Mouse (Mus musculus) urinary bladder, postnatal 10 days (tissue): ENCODE measurements at regions not wholly inside any gene's neighbourhood (a gene's known extent, or its start where the extent isn't known, plus 50 kb on each side); places are given as distances from the start of the nearest gene placed in this dataset.
"Not testable (repeated sequence)": the region's sequence is repeated elsewhere in the genome, so short reads cannot be mapped to it uniquely, and the experiment has no call there.

Experiments used
- DNase-seq: peaks from one replicate; pipeline ENCODE4 v3.0.0; 2022; ENCODE audit warnings: low spot score

- no peak for DNase-seq
These were observed 371.5 kb downstream of the Ets1 start for GRCm38 (mm10) chr9:33007456-33008063.

- DNase-seq, result no peak
These were observed 375.2 kb downstream of the Ets1 start for GRCm38 (mm10) chr9:33011241-33011640.

DNA sequence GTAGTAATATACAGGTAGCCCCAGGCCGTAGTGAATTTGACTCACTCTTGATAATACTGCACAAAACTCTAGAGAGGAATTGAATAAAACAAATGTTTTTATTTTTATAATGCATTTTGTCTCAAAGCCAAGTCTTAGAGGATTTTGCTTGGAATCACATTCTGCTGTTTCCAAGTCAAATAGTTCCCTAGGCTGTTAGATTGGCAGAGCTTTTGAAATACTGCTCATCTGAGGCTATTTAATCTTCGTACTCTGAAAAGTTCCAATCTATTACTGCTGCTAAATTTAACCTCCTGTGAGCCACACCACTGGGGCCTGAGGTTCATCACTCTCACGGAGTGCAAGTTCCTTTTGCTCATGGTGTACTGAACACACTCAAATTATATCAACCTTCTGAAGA, 399.4 kb downstream of the Ets1 start:
- no peak for DNase-seq

DNA sequence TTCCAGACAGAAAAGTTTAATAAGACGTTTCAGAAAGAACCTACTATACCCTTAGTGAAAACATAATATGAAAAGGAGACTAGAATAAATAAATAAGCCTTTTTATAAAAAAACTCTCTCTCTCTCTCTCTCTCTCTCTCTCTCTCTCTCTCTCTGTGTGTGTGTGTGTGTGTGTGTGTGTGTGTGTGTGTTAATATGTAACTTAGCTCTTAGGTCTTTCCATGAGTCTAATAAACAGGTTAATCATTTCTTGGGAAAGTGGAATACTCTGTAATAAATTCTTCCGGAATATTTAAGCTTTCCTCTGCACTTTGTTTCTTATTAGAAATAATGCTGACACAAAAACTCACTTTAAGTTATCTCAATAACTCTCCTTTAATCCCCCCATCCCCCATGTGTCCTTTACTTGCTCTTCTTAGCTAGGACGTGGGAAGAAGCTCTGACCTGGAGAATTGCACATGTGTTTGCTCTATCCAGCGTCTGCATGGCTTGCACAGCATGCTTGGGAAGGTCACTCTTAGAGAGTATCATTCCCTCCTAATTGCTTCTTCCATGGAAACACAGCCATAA, 403.3 kb downstream of the Ets1 start:
- DNase-seq, result no peak

- no peak for DNase-seq
These were observed 414.8 kb downstream of the Ets1 start for GRCm38 (mm10) chr9:33050789-33051188.

- no peak for DNase-seq
These were observed 424.7 kb downstream of the Ets1 start for GRCm38 (mm10) chr9:33060636-33061264.

GRCm38 (mm10) chr9:33062476-33062875, 426.5 kb downstream of the Ets1 start:
- no peak for DNase-seq

GRCm38 (mm10) chr9:33065331-33065730, 429.3 kb downstream of the Ets1 start:
- DNase-seq, result no peak

DNA sequence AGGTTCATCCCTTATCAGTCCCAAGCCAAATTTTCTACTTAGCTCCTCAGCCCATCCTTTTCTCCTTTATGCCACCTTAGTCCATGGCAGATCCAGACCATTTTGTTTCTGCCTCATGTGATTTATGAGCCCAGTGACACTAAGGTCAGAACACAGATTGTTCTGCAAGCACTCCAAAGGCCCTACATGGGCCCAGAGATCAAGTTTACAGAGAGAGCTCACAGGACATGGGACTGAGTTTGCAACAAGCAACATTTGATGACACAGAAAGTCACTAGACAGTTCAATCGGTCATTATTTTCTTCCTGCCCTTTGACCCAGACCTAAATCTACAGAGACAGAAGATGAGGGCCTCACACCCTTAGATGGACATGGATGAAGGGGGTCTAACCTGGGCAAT, 431.5 kb downstream of the Ets1 start:
- DNase-seq, result no peak

DNA sequence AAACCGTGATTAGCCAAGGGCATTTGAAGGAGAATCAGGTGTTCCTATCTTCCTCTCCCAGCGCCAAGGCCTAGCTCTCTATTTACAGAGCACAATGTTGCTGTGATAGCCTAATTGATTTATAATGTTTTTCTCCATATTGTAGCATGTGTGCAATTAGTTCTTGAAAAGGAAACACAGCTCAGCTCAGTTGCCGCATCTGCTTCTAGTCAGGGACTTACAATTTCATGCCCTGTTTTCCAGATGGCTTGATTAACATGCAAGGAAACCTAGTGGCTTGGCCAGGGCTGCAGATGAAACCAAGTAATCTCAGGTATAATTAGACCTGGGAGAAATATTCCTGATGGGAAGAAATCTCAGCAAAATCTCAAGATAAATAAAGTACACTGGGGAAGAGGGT, 434.1 kb downstream of the Ets1 start:
- no peak for DNase-seq

GRCm38 (mm10) chr9:33080271-33080670, 444.2 kb downstream of the Ets1 start:
- no peak for DNase-seq

GRCm38 (mm10) chr9:33080774-33081173, 444.8 kb downstream of the Ets1 start:
- DNase-seq, result no peak

GRCm38 (mm10) chr9:33089977-33090376, 454.0 kb downstream of the Ets1 start:
- DNase-seq, result no peak

- DNase-seq, result no peak
These were observed 455.6 kb downstream of the Ets1 start for GRCm38 (mm10) chr9:33091664-33092063.

GRCm38 (mm10) chr9:33095654-33096053, 459.6 kb downstream of the Ets1 start:
- no peak for DNase-seq

- no peak for DNase-seq
These were observed 465.2 kb downstream of the Ets1 start for GRCm38 (mm10) chr9:33101206-33101605.

GRCm38 (mm10) chr9:33104623-33105074, 468.6 kb downstream of the Ets1 start:
- DNase-seq, result no peak

GRCm38 (mm10) chr9:33123841-33124240, 487.8 kb downstream of the Ets1 start:
- DNase-seq, result no peak

DNA sequence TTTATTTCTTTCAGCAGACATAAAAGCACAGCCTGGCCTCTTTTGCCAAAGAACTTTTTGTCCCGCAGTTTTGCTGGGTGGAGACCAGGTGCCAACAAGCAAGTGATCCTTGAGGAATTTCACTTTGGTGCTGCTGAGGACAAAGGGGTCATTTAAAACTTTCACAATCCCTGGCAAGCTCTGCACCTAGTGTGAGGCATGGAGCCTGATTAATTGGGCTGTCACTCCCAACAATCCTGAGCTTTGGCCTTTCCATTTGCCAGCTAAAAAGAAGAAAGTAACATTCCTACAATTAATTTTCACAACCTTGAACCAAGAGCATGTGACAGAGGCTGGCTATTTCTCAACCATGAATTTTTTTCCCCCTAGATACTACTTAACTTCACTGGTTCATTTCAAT, 516.2 kb downstream of the Ets1 start:
- no peak for DNase-seq

- no peak for DNase-seq
These were observed 532.1 kb downstream of the Ets1 start for GRCm38 (mm10) chr9:33168159-33168558.

DNA sequence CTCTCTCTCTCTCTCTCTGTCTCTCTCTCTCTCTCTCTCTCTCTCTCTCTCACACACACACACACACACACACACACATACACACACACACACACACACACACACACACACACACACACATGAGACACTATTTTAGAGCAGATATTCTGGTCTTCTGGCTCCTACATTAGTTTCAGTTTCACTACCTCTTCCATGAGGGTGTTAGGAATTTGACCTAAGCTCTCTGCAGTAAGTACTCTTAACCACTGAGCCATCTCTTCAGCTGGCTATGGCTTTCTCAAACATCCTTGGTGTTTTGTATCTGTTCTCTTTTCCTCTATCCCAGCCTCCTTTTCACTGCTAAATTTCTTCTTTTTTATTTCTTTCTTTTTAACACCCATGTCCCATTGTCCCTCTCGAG, 533.1 kb downstream of the Ets1 start:
- DNase-seq, result not testable (repeated sequence)

DNA sequence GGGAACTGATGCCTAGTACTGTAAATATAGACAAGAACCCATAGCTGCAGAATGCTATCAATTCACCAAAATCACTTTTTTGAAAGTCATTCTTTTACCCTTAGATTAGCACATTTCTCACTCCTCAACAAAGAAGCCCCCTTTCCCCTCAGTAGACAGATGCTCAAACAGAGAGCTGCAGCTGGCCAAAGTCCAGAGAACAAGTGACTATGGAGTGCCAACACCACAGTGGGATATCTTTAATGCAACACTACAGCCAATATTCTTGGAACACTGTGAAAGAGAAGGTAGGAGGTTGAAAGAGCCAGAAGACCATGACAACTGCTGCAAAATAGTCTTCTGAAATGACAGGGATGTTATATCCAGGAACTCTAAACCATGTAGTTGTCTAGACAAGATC, 544.0 kb downstream of the Ets1 start:
- DNase-seq, result no peak

- no peak for DNase-seq
These were observed 551.2 kb downstream of the Ets1 start for GRCm38 (mm10) chr9:33187187-33187586.

DNA sequence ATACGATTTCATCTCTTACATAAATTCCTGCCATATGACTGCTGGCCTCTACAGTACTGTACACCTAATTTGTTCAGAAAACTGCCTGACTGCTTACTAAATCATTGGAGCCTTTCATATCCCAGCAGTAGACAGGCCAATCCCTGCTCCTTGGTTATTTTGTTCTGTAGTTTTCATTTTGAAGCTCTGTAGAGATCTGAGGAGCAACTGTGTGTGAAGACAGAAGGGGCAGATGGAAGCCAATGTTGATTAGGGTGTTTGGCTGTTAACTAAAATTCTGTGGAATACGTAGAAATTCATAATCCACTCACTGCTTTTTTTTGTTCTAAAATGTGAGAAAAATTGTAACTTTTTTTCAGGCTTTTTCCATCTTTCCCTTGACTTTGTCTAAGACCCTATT, 573.1 kb downstream of the Ets1 start:
- DNase-seq, result no peak
